In genomic region chr1:95033661-95034414, GRCm38 (mm10) we compare ENCODE assay signal across 8 mouse cellular contexts.
DNase-seq lines count a peak whose midpoint lies in the region; ATAC-seq and TF ChIP-seq lines count a peak whose summit lies in the region.
"Not testable (repeated sequence)": the region's sequence is repeated elsewhere in the genome, so short reads cannot be mapped to it uniquely, and the experiment has no call there.

No protein-coding gene starts in this region.

- H3K4me3 ChIP-seq in ES-Bruce4 (ENCODE audit: low read depth, low read length); ES-E14 (ENCODE audit: insufficient read depth in 1 of 2, low read depth in 1 of 2, low read length in 2 of 2, poor library complexity in 1 of 2, severe bottlenecking in 1 of 2); forebrain, embryonic 14.5 days (ENCODE audit: low read depth, low read length); midbrain, embryonic 14.5 days (replicated peaks; ENCODE audit: low read depth, low read length): not testable (repeated sequence)

- ATAC-seq in forebrain, embryonic 14.5 days; midbrain, embryonic 14.5 days (ENCODE audit: low FRiP score, low TSS enrichment): not testable (repeated sequence)

- not testable (repeated sequence) for H3K9ac ChIP-seq in ES-Bruce4 (ENCODE audit: low read depth, poor library complexity, severe bottlenecking); ES-E14 (ENCODE audit: insufficient read depth, low read depth, low read length, poor library complexity, severe bottlenecking); forebrain, embryonic 14.5 days (ENCODE audit: low read length); midbrain, embryonic 14.5 days (replicated peaks; ENCODE audit: low read length)

- H3K4me2 ChIP-seq in forebrain, embryonic 14.5 days (ENCODE audit: low read length); midbrain, embryonic 14.5 days (ENCODE audit: low read length): not testable (repeated sequence)

- not testable (repeated sequence) for H3K36me3 ChIP-seq in ES-Bruce4 (ENCODE audit: control insufficient read depth, insufficient read depth, low read length, poor library complexity, severe bottlenecking); ES-E14 (ENCODE audit: control insufficient read depth, insufficient read depth, low read length, poor library complexity, severe bottlenecking); forebrain, embryonic 14.5 days (ENCODE audit: control insufficient read depth, insufficient read depth, low read length); midbrain, embryonic 14.5 days (ENCODE audit: control insufficient read depth, insufficient read depth, low read length)

- not testable (repeated sequence) for TF ChIP-seq CTCF in ES-Bruce4 (IDR thresholded peaks at IDR 0.05; ENCODE audit: low read depth, low read length); brain, embryonic 14.5 days (IDR thresholded peaks at IDR 0.05; ENCODE audit: borderline replicate concordance, extremely low read depth, insufficient read depth, insufficient read length)

- DNase-seq in ES-CJ7 (ENCODE audit: low read depth, low spot score) (peak; percentile 89), ES-E14 (ENCODE audit: low read depth, low spot score) (peak; percentile 55), R1 (ENCODE audit: low read depth, low spot score) (peak; percentile 81), ZHBTc4 (ENCODE audit: low read depth, low spot score) (peak; percentile 78)
- peak; percentile 45 for DNase-seq in brain, embryonic 14.5 days (ENCODE audit: low read depth)
- peak; percentile 13 for DNase-seq in forebrain, embryonic 14.5 days (ENCODE audit: low spot score)
- DNase-seq in midbrain, embryonic 14.5 days = peak; percentile 6

- not testable (repeated sequence) for TF ChIP-seq EP300 in ES-Bruce4 (IDR thresholded peaks at IDR 0.05; ENCODE audit: insufficient read depth, low read depth, low read length)

- H3K27me3 ChIP-seq in ES-Bruce4 (ENCODE audit: control insufficient read depth, insufficient read depth, low read length, poor library complexity, severe bottlenecking); forebrain, embryonic 14.5 days (replicated peaks; ENCODE audit: control insufficient read depth, insufficient read depth, low read length); midbrain, embryonic 14.5 days (ENCODE audit: control insufficient read depth, insufficient read depth, low read length): not testable (repeated sequence)

- H3K9me3 ChIP-seq in ES-Bruce4 (replicated peaks; ENCODE audit: control insufficient read depth, insufficient read depth, low read length, poor library complexity, severe bottlenecking) = peaks cover 21% of the 10 kb centered on the region
- not testable (repeated sequence) for H3K9me3 ChIP-seq in ES-E14 (ENCODE audit: control insufficient read depth, insufficient read depth, low read depth, low read length); forebrain, embryonic 14.5 days (replicated peaks; ENCODE audit: control insufficient read depth, low read length); midbrain, embryonic 14.5 days (ENCODE audit: control insufficient read depth, low read length)

- in situ Hi-C loops in ES-E14 (cut with MboI; ENCODE audit: low sequenced_read_pairs in 2 of 2, unreplicated experiment in 2 of 2) = not testable (repeated sequence)

- H3K27ac ChIP-seq in ES-Bruce4 (ENCODE audit: insufficient read depth, low read length) (peak overlapping the region; percentile 40; the same call in 1 of the 2 replicates), ES-E14 (ENCODE audit: insufficient read depth, low read depth, low read length, poor library complexity, severe bottlenecking) (peak overlapping the region; percentile 61)
- not testable (repeated sequence) for H3K27ac ChIP-seq in forebrain, embryonic 14.5 days (ENCODE audit: low read depth, low read length); midbrain, embryonic 14.5 days (replicated peaks; ENCODE audit: low read depth, low read length)

- not testable (repeated sequence) for TF ChIP-seq POLR2A in ES-Bruce4 (IDR thresholded peaks at IDR 0.05; ENCODE audit: insufficient read depth, low read length); brain, embryonic 14.5 days (IDR thresholded peaks at IDR 0.05; ENCODE audit: borderline replicate concordance, extremely low read depth, insufficient read depth, insufficient read length, poor library complexity, severe bottlenecking)

- WGBS in forebrain, embryonic 14.5 days = 3% methylated on average over 1 of the region's 1 CpGs
- WGBS in midbrain, embryonic 14.5 days = 25% methylated on average over 1 of the region's 1 CpGs

- H3K4me1 ChIP-seq in ES-Bruce4 (ENCODE audit: control insufficient read depth, insufficient read depth, low read length); forebrain, embryonic 14.5 days (ENCODE audit: control insufficient read depth, insufficient read depth, low read length); midbrain, embryonic 14.5 days (ENCODE audit: control insufficient read depth, insufficient read depth, low read length): not testable (repeated sequence)
- peaks cover 3 to 11% of the 10 kb centered on the region in 2 experiments; a peak in 3 of 4 replicates for H3K4me1 ChIP-seq in ES-E14 (ENCODE audit: control insufficient read depth in 2 of 2, insufficient read depth in 2 of 2, low read length in 2 of 2, poor library complexity in 1 of 2)

Comparison
In these comparisons a context has a peak if more than half of its experiments do, and no peak if none do; other contexts are left out.
1. DNase-seq: peak in every context shown above with its lines; median percentile 89 in ES-CJ7; 81 in R1; 78 in ZHBTc4; 55 in ES-E14; 45 in brain, embryonic 14.5 days; 13 in forebrain, embryonic 14.5 days; 6 in midbrain, embryonic 14.5 days.